Mouse (Mus musculus) layer of hippocampus, adult 9-11 months (tissue): ENCODE results near the gene Irf2.
A peak's percentile ranks its signal among the peaks of the same experiment; 100 is the strongest.

Experiments used
- DNase-seq: peaks from one replicate; pipeline ENCODE4 v3.0.0; 2022

Irf2 gene

GRCm38 (mm10) chr8:46758676-46759075 lies 19.1 kb downstream of the Irf2 start:
- DNase-seq, result no peak

DNA sequence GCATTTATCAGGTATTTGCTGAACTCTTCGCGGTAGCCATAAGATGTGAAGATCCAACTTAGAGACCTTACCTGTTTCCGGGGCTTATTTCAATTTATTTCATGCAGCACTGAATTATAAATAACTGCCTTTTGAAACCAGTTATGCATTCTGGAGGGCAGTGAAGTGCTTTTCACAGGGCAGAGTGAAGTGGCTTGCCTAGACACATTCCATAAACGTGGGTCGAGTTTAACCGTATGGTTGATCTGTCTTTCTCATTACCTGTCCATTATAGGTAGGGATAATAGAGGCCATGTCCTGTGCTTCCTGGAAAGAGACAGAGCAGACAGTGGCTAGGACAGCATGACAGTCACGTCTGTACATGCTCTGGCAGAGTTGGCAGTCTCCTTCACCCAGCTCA lies 20.0 kb downstream of the Irf2 start:
- no peak for DNase-seq

DNA sequence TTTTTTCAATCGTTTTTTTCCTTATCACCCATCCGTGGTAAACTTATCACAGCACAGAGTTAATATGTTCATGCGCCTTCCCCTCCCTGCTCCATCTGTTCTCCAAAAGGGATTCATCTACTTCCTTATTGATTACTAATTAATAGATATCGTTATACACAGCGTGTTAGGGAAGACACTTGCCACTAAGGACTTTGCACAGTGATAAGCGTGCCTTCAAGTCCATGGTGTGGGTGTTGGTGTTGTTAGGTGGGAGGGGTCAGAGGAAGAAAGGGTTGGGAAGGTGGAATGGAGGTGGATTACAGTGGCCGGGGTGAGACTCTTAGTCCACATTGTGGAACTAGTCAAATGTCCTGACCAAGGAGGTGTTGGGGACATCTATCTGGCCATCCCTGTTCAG lies 21.2 kb downstream of the Irf2 start:
- DNase-seq, result no peak

DNA sequence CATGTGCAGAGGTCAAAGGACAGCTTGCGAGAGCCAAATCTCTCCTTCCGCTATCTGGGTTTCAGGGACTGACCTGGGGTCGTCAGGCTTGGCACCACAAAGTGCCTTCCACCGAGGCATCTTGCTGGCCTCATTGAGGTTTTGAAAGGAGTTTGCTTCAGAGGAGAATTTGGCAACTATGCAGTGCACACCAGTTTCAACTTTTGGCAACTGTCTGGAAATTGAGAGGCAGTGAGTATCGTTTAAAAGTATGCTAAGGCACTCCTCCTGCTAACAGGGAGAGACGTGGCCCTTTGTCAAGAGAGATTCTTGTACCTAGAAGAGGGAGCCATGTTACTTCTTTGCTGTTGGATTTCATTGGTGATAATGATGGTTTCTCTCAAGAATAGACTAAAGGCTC lies 21.9 kb downstream of the Irf2 start:
- no peak for DNase-seq

GRCm38 (mm10) chr8:46769408-46770180 lies 30.1 kb downstream of the Irf2 start:
- DNase-seq, result peak; percentile 77

- peak; percentile 32 for DNase-seq
Observed at GRCm38 (mm10) chr8:46770905-46771516, 31.5 kb downstream of the Irf2 start.

DNA sequence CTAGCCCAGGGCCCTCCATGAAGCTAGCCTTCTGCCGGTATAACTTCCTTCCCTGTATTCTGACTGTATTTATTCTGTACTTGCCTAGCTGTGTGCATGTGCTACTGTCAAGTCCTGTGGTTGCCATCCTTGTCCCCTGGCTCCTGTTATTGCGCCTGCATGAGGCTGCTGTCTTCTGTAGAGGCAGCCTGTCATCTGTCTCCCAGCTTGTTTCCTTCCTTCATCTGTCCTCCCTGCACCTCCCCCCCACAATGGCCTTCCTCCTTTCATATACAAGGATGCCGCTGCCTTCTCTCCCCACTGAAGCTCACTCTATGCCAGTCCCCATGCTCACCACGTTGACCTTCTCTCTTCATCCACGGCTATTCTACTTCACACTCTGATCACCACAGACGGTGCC lies 33.3 kb downstream of the Irf2 start:
- DNase-seq, result no peak

- peak; percentile 79 for DNase-seq
Observed at GRCm38 (mm10) chr8:46777760-46778460, 38.4 kb downstream of the Irf2 start.

DNA sequence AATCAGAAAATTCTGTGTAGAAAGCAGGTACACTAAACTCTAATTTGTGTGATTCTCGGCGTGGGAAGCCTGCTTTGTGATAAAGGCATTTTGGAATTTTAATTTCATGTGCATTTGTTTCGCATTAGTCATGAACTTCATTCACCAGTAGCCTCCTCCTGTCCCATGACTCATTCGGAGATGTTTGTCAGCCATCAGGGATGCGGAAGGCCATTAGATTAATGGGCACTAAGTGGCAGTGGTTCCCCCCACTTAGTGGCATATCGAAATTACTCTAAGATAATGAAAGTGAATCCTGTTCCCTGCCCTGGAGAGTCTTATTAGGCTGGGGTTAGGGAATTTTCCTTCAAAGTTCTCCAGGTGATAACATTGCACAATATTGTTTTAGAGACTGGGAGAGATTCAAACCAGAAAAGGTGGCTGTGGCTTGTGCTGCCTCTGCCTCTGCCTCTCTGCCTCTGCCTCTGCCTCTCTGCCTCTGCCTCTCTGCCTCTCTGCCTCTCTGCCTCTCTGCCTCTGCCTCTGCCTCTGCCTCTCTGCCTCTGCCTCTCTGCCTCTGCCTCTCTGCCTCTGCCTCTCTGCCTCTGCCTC lies 41.6 kb downstream of the Irf2 start:
- no peak for DNase-seq

DNA sequence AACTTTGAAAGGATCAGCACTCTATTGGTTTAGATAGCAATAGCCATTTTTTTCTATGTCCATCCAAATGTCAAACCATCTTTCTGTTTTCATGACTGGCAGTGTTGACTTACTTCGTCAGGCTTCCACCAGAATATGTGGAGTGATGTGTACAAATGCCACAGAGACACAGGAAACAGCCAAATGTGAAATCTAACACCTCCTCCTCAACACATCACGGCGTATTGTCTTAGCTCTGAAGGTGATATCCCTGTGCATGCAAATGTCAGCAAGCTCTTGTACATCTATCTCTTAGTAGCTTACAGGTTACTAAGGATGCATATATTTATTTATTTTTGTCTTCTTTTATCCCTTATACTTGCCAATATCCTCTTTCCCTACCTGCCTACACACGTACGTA lies 42.7 kb downstream of the Irf2 start:
- no peak for DNase-seq

DNA sequence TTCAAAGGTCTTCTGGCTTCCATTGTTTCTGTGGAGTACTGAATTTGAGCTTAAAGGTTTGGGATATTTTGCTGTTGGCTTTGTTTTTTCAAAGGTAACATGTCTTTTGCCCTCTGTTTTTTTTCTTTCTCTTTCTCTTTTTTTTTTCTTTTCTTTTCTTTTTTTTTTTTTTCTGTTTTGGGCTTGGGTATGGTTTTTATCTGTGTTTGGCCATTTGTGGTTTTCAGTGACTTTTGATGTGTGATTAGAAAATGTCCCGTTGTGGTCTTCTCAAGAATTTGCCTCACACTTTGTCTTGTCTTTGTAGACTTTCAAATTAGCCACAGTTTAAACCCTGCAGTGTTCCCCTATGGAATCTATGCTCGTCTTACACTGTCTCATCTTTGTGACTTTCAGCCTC lies 45.5 kb downstream of the Irf2 start:
- no peak for DNase-seq

GRCm38 (mm10) chr8:46785926-46786325 lies 46.4 kb downstream of the Irf2 start:
- DNase-seq, result no peak

DNA sequence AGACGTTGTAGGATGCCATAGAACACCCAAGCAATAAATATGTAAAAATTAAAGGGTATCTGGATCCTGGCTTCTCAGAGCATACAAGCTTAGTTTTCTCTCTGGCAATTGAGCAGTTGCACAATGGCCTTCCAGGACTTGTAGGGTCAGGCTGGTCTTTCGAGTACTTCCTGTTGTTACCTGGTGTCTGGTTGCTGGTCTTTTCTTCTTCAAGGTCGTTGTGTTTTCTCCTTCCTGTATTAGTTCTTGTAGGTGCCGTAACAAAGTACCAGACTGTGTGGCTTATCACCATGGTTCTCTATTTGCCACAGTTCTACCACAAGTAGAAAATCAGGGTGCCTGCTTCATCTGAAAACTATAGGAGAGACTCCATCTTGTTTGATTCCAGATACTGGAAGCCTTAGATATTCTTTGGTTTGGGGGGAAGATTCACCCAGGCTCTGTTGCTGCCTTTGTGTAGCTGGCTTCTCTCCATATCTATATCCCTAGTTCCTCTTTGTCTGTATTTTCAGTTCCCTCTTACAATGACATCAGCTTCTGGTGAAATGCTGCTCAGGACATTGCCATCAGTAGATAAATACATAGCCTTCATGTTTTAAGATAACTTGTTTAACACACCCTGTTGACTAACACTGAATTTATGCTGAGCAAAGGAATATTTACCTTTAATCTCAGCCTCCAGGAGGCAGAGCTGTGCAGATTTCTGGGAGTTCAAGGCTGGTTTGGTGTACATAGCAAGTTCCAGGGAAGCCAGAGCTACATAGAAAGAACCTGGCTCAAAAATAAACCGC lies 49.8 kb downstream of the Irf2 start:
- no peak for DNase-seq

GRCm38 (mm10) chr8:46791664-46792371 lies 52.3 kb downstream of the Irf2 start:
- DNase-seq, result no peak

DNA sequence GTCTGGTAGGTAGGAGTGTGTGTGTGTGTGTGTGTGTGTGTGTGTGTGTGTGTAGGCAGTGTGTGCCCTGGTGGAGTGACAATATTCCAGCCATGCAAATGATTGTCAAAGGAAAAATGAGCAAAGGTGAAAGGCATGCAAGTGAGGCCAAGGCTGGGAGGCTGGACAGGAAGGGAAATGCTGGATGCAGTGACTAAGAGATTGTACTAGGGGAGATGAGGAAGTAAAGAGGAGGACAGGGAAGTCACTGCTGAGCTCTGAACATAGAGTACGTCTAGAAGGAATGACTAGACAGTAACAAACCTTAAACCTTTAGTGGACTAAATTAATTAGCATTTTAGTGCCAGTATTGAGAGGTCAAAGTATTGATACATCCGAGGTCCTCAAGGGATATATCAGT lies 53.1 kb downstream of the Irf2 start:
- DNase-seq, result no peak

DNA sequence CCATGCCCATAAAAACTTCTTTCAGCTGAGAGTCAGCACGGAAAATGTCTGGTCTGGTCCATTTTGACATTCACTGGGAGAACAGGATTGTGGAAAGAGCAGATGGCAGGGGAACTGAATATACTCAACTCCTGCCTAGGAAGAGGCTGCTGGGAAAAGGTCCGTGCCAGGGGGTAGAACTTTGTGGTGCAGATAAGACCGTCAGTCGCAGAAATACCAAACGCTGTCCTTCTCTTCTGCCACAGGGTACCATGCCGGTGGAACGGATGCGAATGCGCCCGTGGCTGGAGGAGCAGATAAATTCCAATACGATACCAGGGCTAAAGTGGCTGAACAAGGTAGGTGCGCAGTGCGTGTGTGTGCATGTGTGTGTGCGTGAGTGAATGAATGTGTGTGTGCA lies 53.7 kb downstream of the Irf2 start:
- no peak for DNase-seq

DNA sequence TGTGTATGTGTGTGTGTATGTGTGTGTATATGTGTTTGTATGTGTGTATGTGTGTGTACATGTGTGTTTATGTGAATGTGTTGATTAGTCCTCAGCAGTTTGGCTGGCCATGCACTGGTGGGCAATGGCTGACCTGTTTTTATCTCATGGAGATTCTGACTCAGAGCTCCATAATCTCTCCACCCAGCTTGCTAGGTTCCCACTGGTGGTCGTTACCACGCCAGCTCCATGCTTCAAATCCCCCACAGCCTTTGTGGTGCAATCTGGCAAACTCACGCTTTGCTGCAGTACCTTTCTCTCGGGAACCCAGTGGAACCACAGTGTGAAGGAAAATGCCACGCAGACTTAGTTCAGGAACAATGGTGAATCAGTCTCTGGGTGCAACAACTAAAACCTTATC lies 54.8 kb downstream of the Irf2 start:
- DNase-seq, result no peak

- DNase-seq, result no peak
Observed at GRCm38 (mm10) chr8:46799212-46799611, 59.7 kb downstream of the Irf2 start.

- DNase-seq, result no peak
Observed at GRCm38 (mm10) chr8:46799706-46800105, 60.2 kb downstream of the Irf2 start.

GRCm38 (mm10) chr8:46801153-46801684 lies 61.7 kb downstream of the Irf2 start:
- DNase-seq, result no peak

DNA sequence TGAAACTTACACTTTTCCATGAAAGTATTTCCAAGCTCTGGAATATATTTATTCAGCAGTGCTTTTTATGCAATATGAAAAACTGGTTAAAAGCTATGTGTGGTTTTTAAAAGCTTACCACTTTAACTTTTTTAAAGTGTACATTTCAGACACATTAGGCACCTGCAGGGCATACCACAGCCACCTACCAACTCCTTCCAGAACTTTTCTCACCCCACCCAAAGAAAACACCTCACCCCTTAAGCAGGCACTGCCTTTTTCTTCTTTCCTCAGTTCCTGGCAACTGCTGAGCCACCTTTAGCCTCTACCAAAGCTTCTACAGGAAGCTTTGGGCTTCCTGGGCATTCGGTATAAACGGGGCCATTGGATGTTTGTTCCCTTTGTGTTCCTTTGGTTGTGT lies 62.5 kb downstream of the Irf2 start:
- no peak for DNase-seq

- no peak for DNase-seq
Observed at GRCm38 (mm10) chr8:46804721-46805120, 65.2 kb downstream of the Irf2 start.
